Mouse (Mus musculus): ENCODE data around the gene Slc47a1. TPM values are rescaled to one million over a fixed set of nuclear protein-coding genes. Genes with fewer than 3 reads are reported as not detected.

Slc47a1 gene
- total RNA-seq, 1 experiment = 31.6 TPM

GRCm38 (mm10) chr11:61409051-61409450, 30.9 kb upstream of the Slc47a1 start:
- no peaks in the 10 kb centered on the region for H3K9me3 ChIP-seq (ENCODE audit: control insufficient read depth, insufficient read depth, low read depth, low read length)
- in situ Hi-C loops (cut with MboI; ENCODE audit: low sequenced_read_pairs in 2 of 2, unreplicated experiment in 2 of 2) = loop anchor here in 1 of 2 experiments (10.0 kb wide), 1 partner anchor 214 kb away; no protein-coding TSS in a partner anchor
- H3K27ac ChIP-seq (ENCODE audit: insufficient read depth, low read depth, low read length, poor library complexity, severe bottlenecking) = no peak overlapping the region
- H3K9ac ChIP-seq (ENCODE audit: insufficient read depth, low read depth, low read length, poor library complexity, severe bottlenecking) = no peak overlapping the region
- H3K36me3 ChIP-seq (ENCODE audit: control insufficient read depth, insufficient read depth, low read length, poor library complexity, severe bottlenecking) = no peaks in the 10 kb centered on the region
- no peak for DNase-seq (ENCODE audit: low read depth, low spot score)
- peak overlapping the region in 1 of 2 experiments; percentile 86; a peak in 2 of 4 replicates for H3K4me3 ChIP-seq (ENCODE audit: insufficient read depth in 1 of 2, low read depth in 1 of 2, low read length in 2 of 2, poor library complexity in 1 of 2, severe bottlenecking in 1 of 2)
- TF ChIP-seq ZC3H11A (IDR thresholded peaks at IDR 0.05; ENCODE audit: borderline replicate concordance, low read depth, low read length) (no peak), HCFC1 (IDR thresholded peaks at IDR 0.05; ENCODE audit: borderline replicate concordance, insufficient read depth, low read length) (no peak), ZNF384 (IDR thresholded peaks at IDR 0.05; ENCODE audit: low read depth, low read length) (no peak), MAFK (IDR thresholded peaks at IDR 0.05; ENCODE audit: insufficient read depth, low read depth, low read length) (no peak), CHD2 (IDR thresholded peaks at IDR 0.05; ENCODE audit: low read depth, low read length) (no peak)
- peaks cover 0 to 8% of the 10 kb centered on the region in 2 experiments; a peak in 1 of 4 replicates for H3K4me1 ChIP-seq (ENCODE audit: control insufficient read depth in 2 of 2, insufficient read depth in 2 of 2, low read length in 2 of 2, poor library complexity in 1 of 2)

GRCm38 (mm10) chr11:61408184-61409027, 30.3 kb upstream of the Slc47a1 start:
- no peaks in the 10 kb centered on the region for H3K9me3 ChIP-seq (ENCODE audit: control insufficient read depth, insufficient read depth, low read depth, low read length)
- peak overlapping the region; percentile 79 for H3K9ac ChIP-seq (ENCODE audit: insufficient read depth, low read depth, low read length, poor library complexity, severe bottlenecking)
- no peaks in the 10 kb centered on the region for H3K36me3 ChIP-seq (ENCODE audit: control insufficient read depth, insufficient read depth, low read length, poor library complexity, severe bottlenecking)
- in situ Hi-C loops (cut with MboI; ENCODE audit: low sequenced_read_pairs in 2 of 2, unreplicated experiment in 2 of 2) = loop anchor here in 1 of 2 experiments (10.0 kb wide), 1 partner anchor 214 kb away; no protein-coding TSS in a partner anchor
- peak overlapping the region; percentile 34; the same call in 1 of the 2 replicates for H3K27ac ChIP-seq (ENCODE audit: insufficient read depth, low read depth, low read length, poor library complexity, severe bottlenecking)
- DNase-seq (ENCODE audit: low read depth, low spot score) = peak; percentile 51
- peak overlapping the region; percentile 86 to 95 for H3K4me3 ChIP-seq (ENCODE audit: insufficient read depth in 1 of 2, low read depth in 1 of 2, low read length in 2 of 2, poor library complexity in 1 of 2, severe bottlenecking in 1 of 2)
- no peak for TF ChIP-seq ZC3H11A (IDR thresholded peaks at IDR 0.05; ENCODE audit: borderline replicate concordance, low read depth, low read length)
- TF ChIP-seq HCFC1 (IDR thresholded peaks at IDR 0.05; ENCODE audit: borderline replicate concordance, insufficient read depth, low read length) = no peak
- no peak for TF ChIP-seq MAFK (IDR thresholded peaks at IDR 0.05; ENCODE audit: insufficient read depth, low read depth, low read length)
- no peak for TF ChIP-seq ZNF384 (IDR thresholded peaks at IDR 0.05; ENCODE audit: low read depth, low read length)
- TF ChIP-seq CHD2 (IDR thresholded peaks at IDR 0.05; ENCODE audit: low read depth, low read length) = no peak
- H3K4me1 ChIP-seq (ENCODE audit: control insufficient read depth in 2 of 2, insufficient read depth in 2 of 2, low read length in 2 of 2, poor library complexity in 1 of 2) = peaks cover 0 to 8% of the 10 kb centered on the region in 2 experiments; a peak in 1 of 4 replicates

GRCm38 (mm10) chr11:61407638-61408183, 29.6 kb upstream of the Slc47a1 start:
- H3K36me3 ChIP-seq (ENCODE audit: control insufficient read depth, insufficient read depth, low read length, poor library complexity, severe bottlenecking) = no peaks in the 10 kb centered on the region
- DNase-seq (ENCODE audit: low read depth, low spot score) = peak; percentile 81
- TF ChIP-seq CHD2 (IDR thresholded peaks at IDR 0.05; ENCODE audit: low read depth, low read length) (no peak), ZNF384 (IDR thresholded peaks at IDR 0.05; ENCODE audit: low read depth, low read length) (peak; percentile 59; the same call in 1 of the 2 replicates), ZC3H11A (IDR thresholded peaks at IDR 0.05; ENCODE audit: borderline replicate concordance, low read depth, low read length) (no peak), MAFK (IDR thresholded peaks at IDR 0.05; ENCODE audit: insufficient read depth, low read depth, low read length) (peak; percentile 84), HCFC1 (IDR thresholded peaks at IDR 0.05; ENCODE audit: borderline replicate concordance, insufficient read depth, low read length) (peak; percentile 64)
- no peaks in the 10 kb centered on the region for H3K9me3 ChIP-seq (ENCODE audit: control insufficient read depth, insufficient read depth, low read depth, low read length)
- peak overlapping the region; percentile 86 to 95 for H3K4me3 ChIP-seq (ENCODE audit: insufficient read depth in 1 of 2, low read depth in 1 of 2, low read length in 2 of 2, poor library complexity in 1 of 2, severe bottlenecking in 1 of 2)
- peak overlapping the region; percentile 34; the same call in 1 of the 2 replicates for H3K27ac ChIP-seq (ENCODE audit: insufficient read depth, low read depth, low read length, poor library complexity, severe bottlenecking)
- in situ Hi-C loops (cut with MboI; ENCODE audit: low sequenced_read_pairs in 2 of 2, unreplicated experiment in 2 of 2) = loop anchor here in 1 of 2 experiments (10.0 kb wide), 1 partner anchor 213 kb away; no protein-coding TSS in a partner anchor
- peaks cover 0 to 11% of the 10 kb centered on the region in 2 experiments; a peak in 1 of 4 replicates for H3K4me1 ChIP-seq (ENCODE audit: control insufficient read depth in 2 of 2, insufficient read depth in 2 of 2, low read length in 2 of 2, poor library complexity in 1 of 2)
- H3K9ac ChIP-seq (ENCODE audit: insufficient read depth, low read depth, low read length, poor library complexity, severe bottlenecking) = peak overlapping the region; percentile 79

DNA sequence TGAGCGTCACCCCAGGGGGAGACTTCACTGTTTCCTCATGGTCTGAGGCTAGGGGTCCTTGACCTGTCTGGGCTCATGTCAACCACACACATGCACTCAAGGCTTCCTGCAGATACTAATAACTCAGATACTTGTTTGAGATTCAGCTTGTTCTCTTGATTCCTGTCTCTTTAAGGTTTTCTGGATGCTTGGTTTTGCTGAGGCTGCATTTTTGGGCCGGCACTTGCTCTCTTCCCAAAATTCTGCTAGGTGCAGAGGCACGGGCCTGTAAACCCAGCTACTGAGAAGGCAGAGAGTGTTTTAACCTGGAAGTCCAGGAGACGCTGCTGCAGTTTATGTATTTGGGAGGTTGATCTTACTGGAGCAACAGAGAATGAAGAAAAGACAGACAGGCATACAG, 23.6 kb upstream of the Slc47a1 start:
- Histone ChIP-seq H3K27ac (ENCODE audit: insufficient read depth, low read depth, low read length, poor library complexity, severe bottlenecking) (no peak overlapping the region), H3K4me1 (ENCODE audit: control insufficient read depth in 2 of 2, insufficient read depth in 2 of 2, low read length in 2 of 2, poor library complexity in 1 of 2) (peaks cover 0 to 2% of the 10 kb centered on the region in 2 experiments; a peak in 1 of 4 replicates), H3K9me3 (ENCODE audit: control insufficient read depth, insufficient read depth, low read depth, low read length) (no peaks in the 10 kb centered on the region), H3K4me3 (ENCODE audit: insufficient read depth in 1 of 2, low read depth in 1 of 2, low read length in 2 of 2, poor library complexity in 1 of 2, severe bottlenecking in 1 of 2) (no peak overlapping the region), H3K36me3 (ENCODE audit: control insufficient read depth, insufficient read depth, low read length, poor library complexity, severe bottlenecking) (no peaks in the 10 kb centered on the region), H3K9ac (ENCODE audit: insufficient read depth, low read depth, low read length, poor library complexity, severe bottlenecking) (no peak overlapping the region)
- no peak for DNase-seq (ENCODE audit: low read depth, low spot score)
- in situ Hi-C loops (cut with MboI; ENCODE audit: low sequenced_read_pairs in 2 of 2, unreplicated experiment in 2 of 2) = loop anchor here in 1 of 2 experiments (10.0 kb wide), 1 partner anchor 207 kb away; no protein-coding TSS in a partner anchor
- TF ChIP-seq ZNF384 (IDR thresholded peaks at IDR 0.05; ENCODE audit: low read depth, low read length) = no peak
- TF ChIP-seq MAFK (IDR thresholded peaks at IDR 0.05; ENCODE audit: insufficient read depth, low read depth, low read length) = peak; percentile 89
- TF ChIP-seq CHD2 (IDR thresholded peaks at IDR 0.05; ENCODE audit: low read depth, low read length) = no peak
